Mouse (Mus musculus): Measurements from ENCODE around the gene Kcnv2.

DNA sequence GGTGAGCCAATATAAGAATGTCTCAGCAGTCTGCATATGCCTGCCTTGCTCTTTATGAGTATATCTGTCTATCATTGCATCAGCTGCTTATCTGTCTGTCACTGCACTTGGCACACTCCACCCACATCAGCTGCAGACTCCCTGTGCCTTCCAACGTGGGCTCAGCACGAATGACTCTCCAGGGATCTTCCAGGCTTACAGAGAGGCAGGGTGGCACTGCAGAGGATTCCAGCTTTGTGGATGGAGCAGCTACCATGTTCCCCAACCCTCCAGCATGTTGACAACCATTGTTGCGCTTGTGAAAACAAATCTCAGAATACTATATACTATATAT is 9.3 kb upstream of the Kcnv2 start:
- TF ChIP-seq POLR2A (IDR thresholded peaks at IDR 0.05; ENCODE audit: control insufficient read depth, extremely low read depth, insufficient read depth, low read length, poor library complexity) (no peak), CTCF (IDR thresholded peaks at IDR 0.05; ENCODE audit: borderline replicate concordance, control insufficient read depth, extremely low read depth, insufficient read depth, low read length, poor library complexity) (no peak)
